Mouse (Mus musculus) limb, embryonic 11.5 days (tissue): Measurements from ENCODE around the gene Fgd5. TPM values are rescaled to one million over a fixed set of nuclear protein-coding genes. Genes with fewer than 3 reads are reported as not detected.
"Not testable (repeated sequence)": the region's sequence is repeated elsewhere in the genome, so short reads cannot be mapped to it uniquely, and the experiment has no call there.

Source experiments
- ATAC-seq: fragments of 200-750 bp; cut with Nextera tagmentation; 2 replicates; pipeline ENCODE4 v1.8.0; 2017; ENCODE audit warnings: low read depth; ENCODE audit not compliant: insufficient number of reproducible peaks, low FRiP score, low TSS enrichment
- DNase-seq: peaks from one replicate; pipeline ENCODE4 v3.0.0-alpha.2; 2015; ENCODE audit warnings: low spot score
- H3K27ac ChIP-seq: fragments of 300-500 bp; sonication (generic); replicated peaks from 2 replicates; pipeline ENCODE4 v1.5.1; 2014; ENCODE audit warnings: low read depth, mild to moderate bottlenecking, low read length
- H3K27me3 ChIP-seq: fragments of 300-500 bp; sonication (generic); 2 replicates; pipeline ENCODE4 v1.6.1; 2014; ENCODE audit warnings: mild to moderate bottlenecking, low read length, mixed read lengths; ENCODE audit not compliant: control insufficient read depth, insufficient read depth
- H3K36me3 ChIP-seq: fragments of 300-500 bp; sonication (generic); 2 replicates; pipeline ENCODE4 v1.6.1; 2014; ENCODE audit warnings: mild to moderate bottlenecking, low read length, moderate library complexity, mixed read lengths; ENCODE audit not compliant: control insufficient read depth, insufficient read depth
- H3K4me1 ChIP-seq: fragments of 300-500 bp; sonication (generic); 2 replicates; pipeline ENCODE4 v1.6.1; 2014; ENCODE audit warnings: low read length, mixed read lengths; ENCODE audit not compliant: control insufficient read depth, insufficient read depth
- H3K4me2 ChIP-seq: fragments of 300-500 bp; sonication (generic); 2 replicates; pipeline ENCODE4 v1.6.1; 2014; ENCODE audit warnings: low read depth, mild to moderate bottlenecking, moderate library complexity; ENCODE audit not compliant: severe bottlenecking
- H3K4me3 ChIP-seq: fragments of 300-500 bp; sonication (generic); 2 replicates; pipeline ENCODE4 v1.5.1; 2014; ENCODE audit warnings: low read depth, low read length
- H3K9ac ChIP-seq: fragments of 300-500 bp; sonication (generic); 2 replicates; pipeline ENCODE4 v1.6.1; 2014; ENCODE audit warnings: mild to moderate bottlenecking, low read length
- H3K9me3 ChIP-seq: fragments of 300-500 bp; sonication (generic); 2 replicates; pipeline ENCODE4 v1.6.1; 2016; ENCODE audit warnings: low read length; ENCODE audit not compliant: control insufficient read depth
- WGBS: fragments of 180-500 bp; shearing (Covaris S2); extraction: QIAGEN DNeasy Blood & Tissue Kit; methylation state at CpG from one replicate; pipeline ENCODE4 v1.1.7; 2014; 5-methylcytosine and 5-hydroxymethylcytosine counted together
- polyA plus RNA-seq: library from polyadenylated mRNA; unstranded; fragments of >200 nt; fragmentation: Nextera tagmentation; extraction: Ambion mirVana; gene quantifications from 2 replicates; pipeline ENCODE4 v1.2.1, GENCODE M21; 2014

Gene Fgd5
- polyA plus RNA-seq, 1 experiment from 2014 or later: 3.5 TPM

GRCm38 (mm10) chr6:92089141-92089540 lies 110.5 kb downstream of the Fgd5 start:
- H3K27me3 ChIP-seq, H3K4me1 ChIP-seq, H3K9ac ChIP-seq, DNase-seq, H3K9me3 ChIP-seq, ATAC-seq, H3K4me2 ChIP-seq, H3K4me3 ChIP-seq, H3K27ac ChIP-seq, H3K36me3 ChIP-seq: not testable (repeated sequence)
- 89% methylated on average over 7 of the region's 7 CpGs for WGBS

- no peak overlapping the region for H3K27ac ChIP-seq
- no peak overlapping the region for H3K4me3 ChIP-seq
- H3K27me3 ChIP-seq: no peaks in the 10 kb centered on the region
- no peaks in the 10 kb centered on the region for H3K9me3 ChIP-seq
- 94% methylated on average over 4 of the region's 4 CpGs for WGBS
- H3K4me2 ChIP-seq: no peak overlapping the region
- H3K9ac ChIP-seq: no peak overlapping the region
- H3K36me3 ChIP-seq: no peaks in the 10 kb centered on the region
- peaks cover 3% of the 10 kb centered on the region; the same call in 1 of the 2 replicates for H3K4me1 ChIP-seq
- ATAC-seq: no peak
- no peak for DNase-seq
These were observed 111.3 kb downstream of the Fgd5 start for GRCm38 (mm10) chr6:92089982-92090381.

DNA sequence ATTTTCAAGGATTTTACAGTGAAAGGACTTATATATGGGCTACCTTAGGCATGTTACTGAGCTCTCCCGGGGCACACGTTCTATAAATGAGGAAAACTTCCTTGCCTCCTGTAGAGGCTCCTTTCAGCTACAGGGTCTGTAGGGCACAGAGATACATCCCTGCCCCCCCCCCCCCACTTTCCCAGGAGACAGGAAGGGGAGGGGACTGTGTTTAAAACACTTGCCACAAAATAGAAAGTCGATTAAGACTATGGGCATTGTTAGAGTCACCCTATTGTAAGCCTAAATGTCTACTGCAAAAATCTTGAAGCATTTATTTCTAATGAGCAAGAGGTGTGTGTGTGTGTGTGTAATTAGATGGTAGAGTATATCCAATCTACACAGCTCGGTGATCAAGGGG lies 111.8 kb downstream of the Fgd5 start:
- no peak for DNase-seq

GRCm38 (mm10) chr6:92091130-92091591 lies 112.5 kb downstream of the Fgd5 start, which contains the start of gene Nr2c2:
Gene Nr2c2 (plus strand): TSS chr6:92091390.
- H3K36me3 ChIP-seq: no peaks in the 10 kb centered on the region
- peak within 1 kb of the TSS; percentile 65 for H3K4me2 ChIP-seq
- 0% methylated on average over 42 of the region's 58 CpGs for WGBS
- H3K27ac ChIP-seq: peak within 1 kb of the TSS; percentile 98
- DNase-seq (peak; percentile 84), ATAC-seq (peak; percentile 45)
- peak within 1 kb of the TSS; percentile 80 for H3K4me3 ChIP-seq
- no peaks in the 10 kb centered on the region for H3K9me3 ChIP-seq
- H3K4me1 ChIP-seq: peaks cover 3% of the 10 kb centered on the region; the same call in 1 of the 2 replicates
- H3K9ac ChIP-seq: peak within 1 kb of the TSS; percentile 97
- H3K27me3 ChIP-seq: no peaks in the 10 kb centered on the region

More for the DNA sequence above, 111.8 kb downstream of the Fgd5 start:
- peaks cover 3% of the 10 kb centered on the region; the same call in 1 of the 2 replicates for H3K4me1 ChIP-seq
- peak overlapping the region; percentile 80 for H3K4me3 ChIP-seq
- H3K36me3 ChIP-seq: no peaks in the 10 kb centered on the region
- peak overlapping the region; percentile 98; the same call in 1 of the 2 replicates for H3K27ac ChIP-seq
- no peak for ATAC-seq
- peak overlapping the region; percentile 65 for H3K4me2 ChIP-seq
- no peaks in the 10 kb centered on the region for H3K9me3 ChIP-seq
- 12% methylated on average over 4 of the region's 4 CpGs for WGBS
- H3K9ac ChIP-seq: peak overlapping the region; percentile 97
- H3K27me3 ChIP-seq: no peaks in the 10 kb centered on the region

DNA sequence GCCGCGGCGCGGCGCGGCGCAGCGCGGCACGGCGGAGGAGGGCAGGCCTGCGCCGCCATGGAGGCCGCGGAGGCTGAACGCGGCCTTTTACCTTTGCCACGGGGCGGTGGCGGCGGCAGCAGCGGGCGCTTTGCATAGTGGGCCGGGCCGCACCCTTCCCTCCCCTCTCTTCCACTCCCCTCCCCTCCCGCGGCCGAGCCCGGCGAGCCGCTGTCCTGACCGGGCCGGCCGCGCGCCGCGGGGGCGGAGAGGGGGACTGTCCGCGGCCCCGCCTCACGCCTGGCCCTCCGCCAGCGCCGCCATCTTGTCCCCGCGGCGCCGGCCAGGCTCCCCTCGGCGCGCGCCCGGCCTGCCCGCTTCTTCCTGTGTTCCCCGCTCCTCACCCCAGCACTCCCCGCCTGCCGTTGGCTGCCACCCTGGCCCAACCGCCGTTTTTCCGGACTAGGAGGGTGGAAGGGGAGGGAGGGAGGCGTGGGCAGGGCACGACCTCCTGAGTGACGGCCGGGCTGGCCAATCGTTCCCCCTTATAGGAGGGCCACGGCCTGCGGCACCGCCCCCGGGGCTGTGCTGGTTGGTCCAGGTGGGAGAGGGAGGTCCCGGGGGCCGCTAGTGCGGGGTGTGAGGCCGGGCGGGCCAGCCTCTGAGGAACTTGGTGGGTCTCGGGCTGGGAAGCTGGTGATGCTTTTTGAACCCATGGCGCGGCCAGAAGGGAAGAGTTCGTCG lies 113.2 kb downstream of the Fgd5 start:
- WGBS: 0% methylated on average over 60 of the region's 81 CpGs
- Histone ChIP-seq H3K36me3 (no peaks in the 10 kb centered on the region), H3K9ac (peak overlapping the region; percentile 97), H3K27ac (peak overlapping the region; percentile 98), H3K9me3 (no peaks in the 10 kb centered on the region), H3K27me3 (no peaks in the 10 kb centered on the region), H3K4me3 (peak overlapping the region; percentile 80), H3K4me2 (peak overlapping the region; percentile 65), H3K4me1 (peaks cover 3% of the 10 kb centered on the region; the same call in 1 of the 2 replicates)
- ATAC-seq: peak; percentile 100
- peak; percentile 100 for DNase-seq

DNA sequence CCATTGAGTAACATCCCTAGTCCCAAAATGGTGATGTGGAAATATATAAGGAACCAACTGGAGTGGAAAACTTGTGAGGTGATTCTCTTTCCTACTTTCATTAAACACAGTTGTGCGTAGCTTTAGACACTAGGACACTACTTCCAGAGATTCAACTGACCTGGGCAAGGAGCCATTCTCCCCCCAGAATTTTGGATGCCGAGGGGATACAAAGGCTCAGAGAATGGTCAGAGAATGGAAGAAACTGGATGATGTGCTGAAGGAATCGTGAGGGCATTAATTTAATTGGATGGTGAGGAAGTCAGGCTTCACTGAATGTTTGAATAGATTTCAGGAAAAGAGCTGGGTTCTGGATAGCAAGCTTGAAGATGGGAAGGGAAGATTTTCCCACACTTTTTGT lies 114.1 kb downstream of the Fgd5 start:
- Histone ChIP-seq H3K36me3 (no peaks in the 10 kb centered on the region), H3K27me3 (no peaks in the 10 kb centered on the region), H3K27ac (no peak overlapping the region), H3K4me3 (peak overlapping the region; percentile 80), H3K4me2 (peak overlapping the region; percentile 57), H3K9me3 (no peaks in the 10 kb centered on the region), H3K9ac (peak overlapping the region; percentile 97), H3K4me1 (peaks cover 3% of the 10 kb centered on the region; the same call in 1 of the 2 replicates)
- no peak for ATAC-seq
- 45% methylated on average over 3 of the region's 3 CpGs for WGBS
- DNase-seq: no peak

GRCm38 (mm10) chr6:92093869-92094268 lies 115.2 kb downstream of the Fgd5 start:
- no peak for ATAC-seq

GRCm38 (mm10) chr6:92100679-92101360 lies 122.1 kb downstream of the Fgd5 start:
- no peaks in the 10 kb centered on the region for H3K27me3 ChIP-seq
- no peaks in the 10 kb centered on the region for H3K36me3 ChIP-seq
- DNase-seq (no peak), ATAC-seq (no peak)
- no peak overlapping the region for H3K27ac ChIP-seq
- no peaks in the 10 kb centered on the region for H3K9me3 ChIP-seq
- H3K4me1 ChIP-seq: no peaks in the 10 kb centered on the region
- 74% methylated on average over 2 of the region's 2 CpGs for WGBS
- no peak overlapping the region for H3K4me3 ChIP-seq
- no peak overlapping the region for H3K4me2 ChIP-seq
- no peak overlapping the region for H3K9ac ChIP-seq

More at GRCm38 (mm10) chr6:92093869-92094268, 115.2 kb downstream of the Fgd5 start:
- 80% methylated on average over 2 of the region's 2 CpGs for WGBS
- no peak overlapping the region for H3K9ac ChIP-seq
- H3K4me2 ChIP-seq: no peak overlapping the region
- DNase-seq: no peak
- H3K27me3 ChIP-seq: no peaks in the 10 kb centered on the region
- peaks cover 3% of the 10 kb centered on the region; the same call in 1 of the 2 replicates for H3K4me1 ChIP-seq
- no peaks in the 10 kb centered on the region for H3K9me3 ChIP-seq
- no peak overlapping the region for H3K4me3 ChIP-seq
- H3K36me3 ChIP-seq: no peaks in the 10 kb centered on the region
- no peak overlapping the region for H3K27ac ChIP-seq
